Mouse (Mus musculus): ENCODE measurements around the gene Paqr7.

The Paqr7 gene

DNA sequence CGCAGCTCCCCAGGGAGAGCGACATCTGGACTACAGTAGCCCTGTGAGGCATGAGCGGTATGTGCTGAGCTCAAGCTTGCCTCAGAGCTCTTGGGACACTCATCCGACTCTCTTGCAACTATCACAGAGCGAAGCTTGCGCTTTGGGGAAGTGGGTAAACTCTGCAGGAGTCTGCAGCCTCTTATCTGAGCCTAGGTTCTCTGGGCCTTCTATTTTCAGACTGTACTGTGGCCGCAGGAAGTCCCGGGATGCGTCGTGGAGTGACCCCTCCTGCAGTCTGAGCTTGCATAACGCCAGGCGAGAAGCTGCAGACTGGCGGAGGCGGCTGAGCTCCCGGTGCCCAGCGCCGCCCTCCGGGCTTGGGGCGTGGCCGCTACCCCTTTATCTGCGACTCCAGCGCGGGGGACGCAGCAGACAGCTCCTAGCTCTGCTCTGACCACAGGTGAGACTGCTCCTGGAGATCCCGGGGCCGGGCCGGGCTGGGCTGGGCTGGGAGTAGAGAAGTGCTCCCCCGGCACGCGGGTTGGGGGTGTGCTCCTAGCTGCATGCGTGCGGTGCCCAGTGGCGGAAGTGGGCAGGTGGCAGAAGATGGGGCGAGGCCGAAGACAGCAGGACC is at the start of gene Paqr7:
TSS of gene Paqr7 (plus strand) at position 103 of the 616 bp plus-strand sequence.
- peak; percentile 93 to 96 for DNase-seq (ENCODE audit: inconsistent age in 2 of 2, low spot score in 1 of 2)

DNA sequence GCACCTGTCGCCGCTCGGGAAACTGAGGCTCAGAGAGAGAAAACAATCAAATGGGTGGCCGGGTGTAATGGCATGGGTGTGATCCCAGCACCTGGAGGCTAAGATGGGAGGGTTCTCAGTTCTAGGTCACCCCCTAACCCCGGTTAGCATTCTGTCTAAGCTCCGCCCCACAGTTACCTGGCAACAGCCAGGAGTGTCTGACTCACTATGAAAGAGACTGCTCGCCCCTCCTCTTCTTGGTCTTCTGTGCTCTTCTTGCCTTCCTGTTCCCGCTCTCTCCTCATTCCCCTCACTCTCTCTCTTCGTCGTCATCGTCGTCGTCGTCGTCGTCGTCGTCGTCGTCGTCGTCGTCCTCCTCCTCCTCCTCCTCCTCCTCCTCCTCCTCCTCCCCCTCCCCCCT is 48.5 kb upstream of the Paqr7 start:
- DNase-seq (ENCODE audit: inconsistent age in 2 of 2, low spot score in 1 of 2) = no peak

DNA sequence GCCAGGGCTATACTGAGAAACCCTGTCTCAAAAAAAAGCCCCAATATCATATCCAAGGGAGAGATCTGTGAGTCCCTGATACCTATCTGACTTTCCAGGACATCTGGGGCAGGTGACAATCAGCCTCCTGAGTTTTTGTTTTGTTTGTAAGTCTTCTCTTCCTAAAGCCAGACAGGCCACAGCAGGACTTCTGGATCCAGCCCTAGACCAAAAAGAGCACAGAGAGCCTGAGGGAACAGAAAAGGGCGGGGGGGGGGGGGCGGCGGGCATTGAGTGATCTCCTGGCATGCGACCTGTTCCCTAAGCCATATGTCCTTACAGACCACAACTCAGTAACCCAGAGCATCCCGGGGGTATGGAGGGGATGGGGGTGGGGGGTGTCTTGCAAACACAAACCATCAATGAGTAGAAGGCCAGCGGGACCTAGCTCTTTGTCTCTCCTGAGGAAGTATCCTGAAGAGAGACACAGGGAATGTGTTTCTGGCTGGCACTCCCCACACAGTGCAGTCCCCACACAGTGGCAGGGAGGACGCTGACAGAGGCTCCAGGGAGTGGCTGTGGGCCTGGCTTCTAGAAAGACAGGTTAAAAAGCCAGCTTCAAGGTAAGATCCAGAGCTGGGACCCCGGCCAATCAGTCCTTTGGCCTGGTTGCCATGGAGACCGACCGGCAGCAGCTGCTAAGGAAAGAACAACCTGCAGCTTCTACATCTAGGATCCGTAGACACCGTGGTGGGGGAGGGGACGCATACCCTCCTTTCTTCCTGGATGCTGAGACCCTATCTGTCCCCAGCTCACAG is 46.7 kb upstream of the Paqr7 start:
- DNase-seq (ENCODE audit: inconsistent age in 2 of 2, low spot score in 1 of 2) = peak in 1 of 2 experiments; percentile 44

DNA sequence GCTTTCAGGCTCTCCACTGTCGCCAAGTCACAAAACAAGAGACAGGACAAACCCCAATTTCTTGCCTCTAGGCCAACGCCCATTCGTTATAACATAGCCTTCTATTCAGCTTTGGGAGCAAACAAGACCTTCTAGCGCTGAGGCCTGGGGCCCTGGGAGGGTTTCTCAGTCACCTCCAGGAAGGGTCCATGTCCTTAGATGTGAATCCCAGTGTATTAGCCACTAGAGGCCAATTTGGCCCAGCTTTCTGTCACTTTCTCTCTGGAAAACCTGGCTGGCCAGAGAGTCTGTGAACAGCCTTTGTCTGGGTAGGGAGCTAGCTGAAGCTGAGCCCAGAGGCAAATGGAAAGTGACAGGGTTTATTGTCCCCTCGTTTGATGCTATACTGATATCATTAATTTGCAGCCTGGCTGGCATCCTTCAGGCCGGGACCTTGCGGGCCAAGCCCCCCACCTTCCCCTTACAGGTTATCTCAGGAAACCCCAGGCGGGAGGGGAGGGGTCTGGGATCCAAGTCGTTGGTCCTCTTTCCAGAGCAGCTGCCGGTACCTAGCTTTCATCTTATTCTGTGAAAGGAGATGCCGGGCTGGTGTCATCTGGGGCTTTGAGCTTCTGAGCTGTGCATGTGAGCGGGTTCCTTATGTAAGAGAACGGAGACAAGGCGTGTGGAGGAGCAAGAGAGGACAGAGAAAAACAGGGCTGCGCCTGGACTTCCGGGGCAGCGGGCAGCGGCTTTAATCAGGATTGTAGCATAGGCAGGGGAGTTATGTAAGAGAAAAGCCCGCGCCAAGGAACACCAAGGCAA is 45.9 kb upstream of the Paqr7 start:
- peak; percentile 46 to 63 for DNase-seq (ENCODE audit: inconsistent age in 2 of 2, low spot score in 1 of 2)

DNA sequence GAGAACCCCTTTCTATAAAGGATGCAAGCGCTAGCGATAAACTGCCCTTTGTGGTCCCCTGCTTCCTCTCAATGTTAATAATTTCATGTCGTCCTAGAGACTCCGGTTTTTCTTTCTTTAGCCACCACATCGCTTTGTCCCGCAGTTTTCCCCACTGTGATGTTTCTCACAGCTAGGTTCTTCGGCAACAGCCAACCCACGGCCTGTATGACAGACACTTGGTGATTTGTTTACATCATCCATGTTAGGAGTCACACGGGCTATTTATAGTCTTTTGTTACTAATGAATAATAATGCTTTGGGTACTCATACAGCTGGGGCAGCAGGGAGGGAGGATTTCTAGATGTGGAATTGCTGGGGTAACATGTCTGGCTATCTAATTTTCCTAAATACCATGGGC is 45.0 kb upstream of the Paqr7 start:
- DNase-seq (ENCODE audit: inconsistent age in 2 of 2, low spot score in 1 of 2) = no peak

DNA sequence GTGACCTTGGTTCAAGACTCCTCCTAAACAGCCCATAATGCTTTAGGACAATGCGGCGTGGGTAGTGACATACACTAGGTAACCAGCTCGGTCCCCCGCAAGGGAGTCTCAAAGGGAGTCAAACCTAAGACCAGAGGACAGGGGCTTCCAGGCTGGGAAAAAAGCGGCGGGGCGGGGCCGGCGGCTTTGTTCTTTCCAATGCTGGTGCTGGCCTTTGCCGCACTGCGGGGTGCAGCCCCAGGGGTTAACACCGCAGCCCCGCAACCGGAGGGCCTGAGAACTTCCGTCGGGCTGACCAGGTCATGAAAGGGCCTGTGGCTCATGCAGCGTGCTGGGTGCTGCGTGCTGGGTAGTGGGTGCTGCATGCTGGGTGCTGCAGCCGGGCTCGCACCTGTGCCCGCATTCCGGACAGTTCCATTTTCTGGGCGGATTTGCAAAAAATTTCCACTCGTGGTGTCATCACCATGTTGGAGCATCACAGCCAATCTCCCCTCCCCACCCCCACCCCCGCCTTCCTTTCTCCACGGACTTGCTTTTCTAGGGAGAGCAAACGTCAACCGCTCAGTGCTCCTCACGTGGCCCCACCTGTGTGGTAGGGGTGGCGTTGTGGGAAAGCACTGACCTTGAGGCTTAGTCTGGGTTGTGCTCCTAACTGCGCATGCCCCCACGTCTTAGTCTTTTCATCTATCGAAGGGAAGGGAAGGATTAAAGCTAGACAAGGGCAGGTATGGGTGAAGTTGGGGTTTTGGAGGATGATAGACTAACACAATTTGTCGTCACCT is 42.7 kb upstream of the Paqr7 start:
- peak; percentile 68 to 72 for DNase-seq (ENCODE audit: inconsistent age in 2 of 2, low spot score in 1 of 2)

DNA sequence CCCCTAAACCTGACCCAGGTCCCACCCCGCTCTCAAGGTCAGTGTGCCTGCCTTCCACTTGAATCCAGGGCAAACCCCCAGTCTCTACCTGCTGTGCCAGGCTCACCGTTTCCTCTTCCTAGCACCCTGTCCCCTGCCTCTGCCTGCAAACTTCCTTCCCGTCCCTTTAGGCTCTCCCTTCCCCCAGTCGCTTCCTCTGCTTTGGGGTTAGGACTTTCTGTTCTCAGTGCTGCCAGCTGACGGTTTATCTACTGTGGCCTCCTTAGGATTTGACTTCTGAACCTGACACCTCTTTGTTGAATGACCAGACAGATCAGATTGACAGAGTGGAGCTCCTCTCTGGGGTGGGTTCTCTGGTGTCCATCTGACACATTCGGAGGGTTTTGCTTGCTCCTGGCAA is 41.2 kb upstream of the Paqr7 start:
- peak in 1 of 2 experiments; percentile 55 for DNase-seq (ENCODE audit: inconsistent age in 2 of 2, low spot score in 1 of 2)

DNA sequence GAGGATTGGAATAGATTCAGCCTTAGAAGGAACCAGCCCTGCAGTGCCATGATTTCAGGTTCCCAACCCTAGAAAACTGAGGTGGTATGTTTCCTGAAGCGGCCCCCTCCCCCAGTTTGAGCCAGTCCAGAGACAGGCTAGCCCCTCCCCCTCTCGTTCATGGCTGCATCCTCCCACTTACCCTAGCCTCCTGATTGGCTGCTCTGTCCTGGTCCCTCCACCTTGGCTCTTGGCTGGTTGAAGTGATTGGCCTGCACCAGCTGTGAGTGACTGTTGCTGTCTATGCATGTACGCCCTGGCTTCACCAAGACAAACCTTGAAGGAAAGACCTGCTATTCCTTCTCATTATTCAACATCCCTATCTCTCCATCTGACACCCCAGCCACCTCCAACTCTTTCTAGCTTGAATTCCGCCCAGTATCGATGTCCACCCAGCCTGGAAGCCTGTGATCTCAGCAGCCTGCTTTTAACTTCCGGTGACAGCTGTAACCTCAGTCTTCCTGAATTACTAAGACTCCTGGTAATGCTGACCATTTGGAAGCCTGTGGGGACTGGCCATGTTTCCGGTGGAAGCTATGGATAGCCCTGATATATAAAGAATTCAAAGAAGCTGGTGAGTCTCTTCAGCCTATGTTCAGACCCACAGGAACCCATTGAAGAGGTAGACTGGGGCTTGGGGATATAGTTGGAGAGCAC is 39.2 kb upstream of the Paqr7 start:
- DNase-seq (ENCODE audit: inconsistent age in 2 of 2, low spot score in 1 of 2) = no peak

DNA sequence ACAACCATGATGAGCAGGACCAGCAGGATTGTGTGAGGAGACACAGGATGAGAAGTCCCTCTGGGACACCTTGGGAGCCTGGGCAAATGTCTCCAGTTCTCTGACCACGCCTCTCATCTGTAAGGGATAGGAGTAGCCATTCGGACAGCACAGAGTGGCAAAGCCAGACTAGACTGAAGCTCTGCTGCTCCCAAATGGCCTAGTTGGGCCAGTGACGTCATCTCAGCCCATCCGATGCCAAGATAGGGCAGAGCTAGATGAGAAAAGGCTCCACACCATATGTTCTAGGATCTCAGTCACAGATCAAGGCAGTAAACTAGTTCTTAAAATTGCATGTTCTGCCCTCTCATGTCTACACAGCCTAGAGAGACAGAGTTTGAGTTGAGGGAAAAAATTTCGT is 37.6 kb upstream of the Paqr7 start:
- no peak for DNase-seq (ENCODE audit: inconsistent age in 2 of 2, low spot score in 1 of 2)

DNA sequence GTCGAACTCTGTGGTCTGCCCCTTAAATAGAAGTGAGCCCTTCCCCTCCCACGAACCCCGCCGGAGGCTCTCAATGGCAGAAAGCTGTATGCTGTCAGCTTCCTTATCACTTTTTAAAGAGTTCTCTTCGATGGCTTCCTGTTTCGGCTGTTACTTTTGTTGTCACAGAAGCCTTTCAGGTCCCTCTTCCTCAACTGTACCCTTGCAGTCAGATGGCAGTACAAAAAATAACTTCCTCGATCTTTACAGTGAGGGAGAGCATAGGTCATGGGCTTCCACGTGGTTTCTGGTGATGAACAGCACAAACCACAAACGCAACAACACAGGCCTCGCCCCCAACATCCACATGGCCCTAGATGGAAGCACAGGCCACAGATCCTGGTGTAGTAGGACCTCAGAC is 36.2 kb upstream of the Paqr7 start:
- no peak for DNase-seq (ENCODE audit: inconsistent age in 2 of 2, low spot score in 1 of 2)

DNA sequence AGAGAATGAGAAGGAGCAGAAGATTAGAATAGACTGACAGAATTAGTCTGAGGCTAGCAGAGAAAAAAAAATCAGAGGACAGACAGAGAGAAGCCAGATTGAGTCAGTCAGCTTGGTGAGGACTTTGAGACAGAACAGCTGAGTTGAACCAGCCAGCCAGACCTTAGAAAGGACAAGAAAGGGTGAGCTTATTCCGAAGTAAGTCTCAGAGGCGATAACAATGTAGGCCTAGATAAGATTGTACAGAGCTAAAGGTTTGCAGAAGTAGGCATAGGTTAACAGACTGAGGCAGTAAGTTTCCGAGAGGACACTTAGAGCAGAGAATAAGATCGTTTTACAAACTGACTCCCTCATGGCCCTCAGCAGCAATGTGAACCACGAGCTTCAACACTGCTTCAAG is 35.2 kb upstream of the Paqr7 start:
- no peak for DNase-seq (ENCODE audit: inconsistent age in 2 of 2, low spot score in 1 of 2)

DNA sequence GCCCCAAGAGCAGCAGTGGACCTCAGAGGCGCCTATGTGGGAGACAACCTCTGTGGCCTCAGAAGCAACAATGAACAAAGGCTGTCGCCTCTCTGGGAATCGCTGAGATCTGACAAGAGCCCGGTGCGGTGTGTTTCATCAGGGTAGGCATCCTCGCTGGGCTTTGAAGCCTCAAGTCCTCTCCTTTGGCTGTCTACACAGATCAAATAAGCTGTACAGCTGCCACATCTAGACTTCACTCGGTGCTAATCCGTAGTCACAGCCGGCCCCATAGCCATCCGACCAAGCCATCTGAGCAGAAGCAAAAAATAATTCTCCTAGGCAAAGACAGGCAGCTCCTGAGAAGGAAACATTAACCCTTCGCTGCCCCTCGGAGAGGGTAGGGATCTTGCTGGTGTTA is 30.7 kb upstream of the Paqr7 start:
- DNase-seq (ENCODE audit: inconsistent age in 2 of 2, low spot score in 1 of 2) = no peak

DNA sequence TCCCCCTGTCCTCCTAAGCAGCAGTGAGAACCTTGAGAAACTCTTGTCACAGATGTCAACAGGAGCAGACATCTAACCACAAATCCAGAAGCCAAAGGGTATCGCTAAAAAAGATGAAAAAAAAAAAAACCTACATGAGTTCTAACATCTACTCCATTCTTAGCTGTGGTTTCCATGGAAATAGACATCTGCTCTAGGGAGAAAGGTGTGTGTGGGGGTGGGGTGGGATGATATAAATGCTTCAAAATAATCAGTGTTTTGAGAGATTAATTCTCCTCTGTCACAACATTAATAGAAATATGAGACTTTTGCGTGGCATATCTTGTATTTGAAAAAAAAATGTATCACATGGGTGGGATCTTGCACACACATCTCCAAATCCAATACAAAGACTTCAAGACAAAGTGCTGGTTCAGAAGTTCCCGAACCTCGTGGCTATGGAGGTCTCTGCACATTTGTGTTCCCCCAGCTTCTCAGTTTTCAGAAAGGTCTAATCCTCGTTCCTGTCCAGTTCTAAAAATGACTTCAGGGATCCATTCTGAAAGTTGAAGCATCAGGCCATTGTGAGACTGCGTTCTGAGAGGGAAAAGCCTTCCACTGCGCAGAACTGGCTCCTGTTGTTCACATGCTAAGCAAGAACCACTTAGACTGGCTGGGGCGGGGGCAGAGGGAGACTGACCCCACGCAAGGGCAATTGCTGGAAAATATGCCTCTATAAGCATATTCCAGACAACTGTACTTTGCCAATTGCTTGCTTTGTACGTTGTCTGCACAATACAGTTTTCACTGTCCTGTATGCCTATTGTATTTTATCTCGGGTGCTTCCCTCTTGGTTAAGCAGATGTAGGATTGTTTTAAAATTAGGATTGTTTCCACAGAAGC is 29.9 kb upstream of the Paqr7 start:
- no peak for DNase-seq (ENCODE audit: inconsistent age in 2 of 2, low spot score in 1 of 2)

DNA sequence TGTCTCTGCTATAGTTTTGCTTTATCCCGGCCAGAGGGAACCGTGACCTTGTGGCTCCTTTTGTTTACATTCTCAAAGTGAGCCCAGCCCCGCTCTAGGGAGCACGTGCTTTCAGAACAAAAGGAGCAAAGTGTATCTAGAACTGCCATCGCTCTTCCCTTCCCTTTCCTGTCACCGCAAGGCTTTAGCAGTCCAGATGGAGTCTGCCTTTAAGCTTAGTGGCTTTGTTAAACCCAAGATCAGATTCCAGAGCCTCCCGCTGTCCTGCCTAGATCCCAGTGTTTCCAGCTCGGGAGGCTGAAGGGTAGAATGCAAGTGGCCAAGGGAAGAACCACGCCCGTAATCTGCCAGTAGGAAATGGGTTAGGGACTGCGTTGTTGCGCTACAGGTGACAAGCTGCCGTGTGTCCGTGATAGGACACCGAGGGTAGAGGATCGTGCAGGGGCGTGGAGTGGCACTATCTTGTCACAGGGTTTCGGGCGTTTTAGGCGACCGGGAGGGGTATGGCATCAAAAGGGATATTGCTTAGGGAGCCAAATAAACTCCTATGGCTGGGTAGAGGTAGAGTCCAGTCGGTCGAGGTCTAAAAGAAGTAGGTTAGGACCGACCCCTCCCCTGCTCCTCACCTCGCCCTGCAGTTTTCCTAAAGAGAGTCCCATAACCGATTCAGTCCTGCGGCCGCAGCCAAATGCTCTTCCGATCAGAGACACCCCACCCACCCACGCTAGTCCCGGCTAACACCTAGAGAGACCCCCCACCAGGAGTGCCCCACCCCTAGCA is 28.9 kb upstream of the Paqr7 start:
- peak in 1 of 2 experiments; percentile 68 for DNase-seq (ENCODE audit: inconsistent age in 2 of 2, low spot score in 1 of 2)

DNA sequence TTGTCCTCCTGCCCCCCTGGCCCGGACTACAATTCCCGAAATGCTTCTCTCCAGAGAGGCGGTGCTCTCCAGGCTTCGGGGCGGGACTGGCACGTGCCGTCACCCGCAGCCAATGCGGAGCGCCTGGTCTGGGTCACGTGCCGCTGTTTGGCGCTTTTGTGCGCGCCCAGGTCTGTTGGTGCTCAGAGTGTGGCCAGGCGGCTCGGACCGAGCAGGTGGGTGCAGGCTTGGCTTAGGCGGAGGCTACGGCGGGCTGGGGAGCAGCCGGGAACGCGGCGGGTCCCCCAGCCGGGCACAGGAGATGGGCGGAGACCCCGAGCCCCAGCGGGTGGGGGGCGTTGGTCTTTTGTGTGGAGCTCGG is 28.3 kb upstream of the Paqr7 start, which contains the start of gene Stmn1:
TSS of gene Stmn1 (plus strand) at position 106 of the 361 bp plus-strand sequence.
- peak; percentile 94 to 97 for DNase-seq (ENCODE audit: inconsistent age in 2 of 2, low spot score in 1 of 2)

DNA sequence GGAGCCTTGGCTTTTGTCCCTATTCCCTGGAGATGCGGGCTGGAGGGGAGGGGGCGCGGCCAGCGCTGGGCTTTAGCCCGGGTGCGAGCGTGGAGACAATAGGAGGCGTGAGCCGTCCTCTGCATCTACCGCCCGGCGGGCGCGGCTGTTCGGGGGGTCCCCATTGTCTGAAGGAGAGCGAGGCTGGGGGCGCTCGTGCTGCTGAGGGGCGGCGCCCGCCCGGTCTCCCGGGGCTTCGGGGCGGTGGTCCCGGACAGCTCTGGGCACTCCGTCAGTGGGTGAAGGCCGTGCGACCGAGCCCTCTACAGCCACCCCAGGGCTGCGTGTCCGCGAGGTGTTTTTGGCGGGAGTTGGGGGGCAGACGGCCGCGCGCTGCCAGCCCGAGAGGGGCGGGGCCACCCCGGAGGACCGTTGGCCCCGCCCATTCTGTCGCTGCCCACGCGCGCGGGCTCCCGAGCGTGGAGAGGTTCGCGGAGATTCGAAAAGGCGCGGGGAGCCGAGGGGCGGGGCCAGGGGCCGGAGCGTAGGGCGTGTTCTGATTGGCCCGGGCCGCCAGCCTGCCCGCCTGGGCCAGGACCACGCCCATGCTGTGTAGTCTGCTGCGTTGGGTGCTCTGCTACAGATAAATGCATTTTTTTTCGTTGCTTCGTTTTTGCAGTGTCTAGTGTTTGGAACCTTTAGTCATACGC is 27.8 kb upstream of the Paqr7 start:
- DNase-seq (ENCODE audit: inconsistent age in 2 of 2, low spot score in 1 of 2) = peak; percentile 93 to 97

DNA sequence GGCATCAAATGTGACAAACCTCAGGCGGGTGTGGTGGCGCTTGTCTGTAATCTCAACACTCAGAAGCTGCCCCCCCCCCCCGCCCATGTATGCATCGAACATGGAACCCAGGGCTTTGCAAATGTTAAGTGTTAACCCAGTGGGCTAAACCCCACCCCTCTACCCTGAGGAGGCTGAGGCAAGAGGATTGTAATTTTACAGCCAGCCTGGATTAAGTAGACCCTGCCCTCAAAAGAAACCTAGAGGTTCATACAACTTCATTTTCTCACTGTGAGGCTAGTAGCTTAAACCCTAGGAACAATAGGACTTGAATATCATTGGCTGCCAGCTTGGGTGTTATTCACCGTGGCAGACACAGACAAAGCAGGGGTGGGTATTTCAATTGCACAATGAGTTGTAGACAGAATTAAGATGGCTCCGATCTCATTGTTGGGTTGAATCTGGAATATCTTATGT is 27.1 kb upstream of the Paqr7 start:
- no peak for DNase-seq (ENCODE audit: inconsistent age in 2 of 2, low spot score in 1 of 2)

DNA sequence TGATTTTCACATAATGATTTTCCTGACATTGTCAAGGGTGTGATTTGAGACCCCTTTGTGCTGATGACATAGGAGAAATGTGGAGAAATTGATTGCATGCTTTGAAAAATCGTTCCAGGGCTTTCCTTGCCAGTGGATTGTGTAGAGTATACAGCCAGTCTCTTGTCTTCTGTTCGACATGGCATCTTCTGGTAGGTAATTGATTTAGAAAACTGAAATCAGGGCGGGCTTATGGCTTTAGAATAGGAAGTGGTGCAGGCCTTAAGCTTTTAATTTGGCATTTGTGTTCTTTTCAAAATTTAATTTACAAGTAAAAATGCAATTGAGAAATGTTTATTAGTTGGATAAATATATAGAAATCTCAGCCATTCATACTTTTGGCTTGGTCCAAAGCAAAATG is 26.5 kb upstream of the Paqr7 start:
- DNase-seq (ENCODE audit: inconsistent age in 2 of 2, low spot score in 1 of 2) = no peak

All from adrenal gland, adult (tissue).